Mouse (Mus musculus) stomach, postnatal 0 days (tissue): ENCODE measurements around the gene B9d2. TPM values are rescaled to one million over a fixed set of nuclear protein-coding genes. Genes with fewer than 3 reads are reported as not detected.

Source experiments
- ATAC-seq: fragments of 200-750 bp; cut with Nextera tagmentation; 2 replicates; pipeline ENCODE4 v1.8.0; 2017; ENCODE audit not compliant: low FRiP score, low TSS enrichment
- DNase-seq: peaks from one replicate; pipeline ENCODE4 v3.0.0-alpha.2; 2016; ENCODE audit warnings: low spot score
- H3K27ac ChIP-seq: fragments of 300-500 bp; sonication (generic); replicated peaks from 2 replicates; pipeline ENCODE4 v1.5.1; 2014; ENCODE audit warnings: mild to moderate bottlenecking, control low read depth
- H3K27me3 ChIP-seq: fragments of 300-500 bp; sonication (generic); 2 replicates; pipeline ENCODE4 v1.6.1; 2014; ENCODE audit warnings: low read length; ENCODE audit not compliant: control insufficient read depth, insufficient read depth
- H3K36me3 ChIP-seq: fragments of 300-500 bp; sonication (generic); 2 replicates; pipeline ENCODE4 v1.6.1; 2014; ENCODE audit warnings: low read length, mixed read lengths; ENCODE audit not compliant: control insufficient read depth, insufficient read depth
- H3K4me1 ChIP-seq: fragments of 300-500 bp; sonication (generic); replicated peaks from 2 replicates; pipeline ENCODE4 v1.6.1; 2014; ENCODE audit warnings: antibody characterized with exemption; ENCODE audit not compliant: control insufficient read depth, insufficient read depth
- H3K4me2 ChIP-seq: fragments of 300-500 bp; sonication (generic); replicated peaks from 2 replicates; pipeline ENCODE4 v1.6.1; 2014; ENCODE audit warnings: low read depth, mild to moderate bottlenecking, control low read depth, moderate library complexity
- H3K4me3 ChIP-seq: fragments of 300-500 bp; sonication (generic); 2 replicates; pipeline ENCODE4 v1.5.1; 2014; ENCODE audit warnings: low read depth, low read length, control low read depth
- H3K9ac ChIP-seq: fragments of 300-500 bp; sonication (generic); 2 replicates; pipeline ENCODE4 v1.6.1; 2014; ENCODE audit warnings: mild to moderate bottlenecking, low read length, control low read depth, mixed read lengths
- H3K9me3 ChIP-seq: fragments of 300-500 bp; sonication (generic); 2 replicates; pipeline ENCODE4 v1.6.1; 2016; ENCODE audit warnings: low read length; ENCODE audit not compliant: control insufficient read depth
- CTCF ChIP-seq: IDR thresholded peaks from 2 replicates; pipeline ENCODE4 v1.5.1; 2016; ENCODE audit warnings: antibody characterized with exemption, low read depth, mild to moderate bottlenecking, moderate library complexity
- EP300 ChIP-seq: optimal IDR thresholded peaks from 2 replicates; pipeline ENCODE3; 2016; ENCODE audit warnings: antibody characterized with exemption
- WGBS: fragments of 180-500 bp; shearing (Covaris S2); extraction: QIAGEN DNeasy Blood & Tissue Kit; methylation state at CpG from one replicate; pipeline ENCODE4 v1.1.7; 2014; 5-methylcytosine and 5-hydroxymethylcytosine counted together
- polyA plus RNA-seq: library from polyadenylated mRNA; unstranded; fragments of >200 nt; fragmentation: Nextera tagmentation; extraction: Ambion mirVana; gene quantifications from 2 replicates; pipeline ENCODE4 v1.2.1, GENCODE M21; 2015

The B9d2 gene
- polyA plus RNA-seq, 1 experiment from 2014 or later, result 11.6 TPM

DNA sequence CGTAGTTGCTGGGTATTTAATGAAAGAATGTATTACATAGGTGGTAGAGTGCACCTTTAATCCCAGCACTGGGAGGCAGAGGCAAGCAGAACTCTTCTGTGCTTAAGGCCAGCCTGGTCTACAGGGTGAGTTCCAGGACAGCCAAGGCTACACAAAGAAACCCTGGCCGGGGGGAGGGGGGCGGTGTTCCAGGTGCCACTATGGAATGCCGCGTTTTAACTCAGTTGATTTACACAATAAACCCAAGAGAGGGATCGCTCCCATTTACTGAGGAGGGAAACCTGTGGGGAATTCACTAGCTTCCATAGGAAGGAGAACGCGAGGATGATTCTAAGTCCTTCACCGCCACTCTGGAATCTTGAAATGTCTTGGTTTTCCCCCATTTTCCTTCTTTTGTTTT is 10.9 kb upstream of the B9d2 start:
- DNase-seq, result no peak
- H3K9ac ChIP-seq, result no peak overlapping the region
- H3K9me3 ChIP-seq, result no peaks in the 10 kb centered on the region
- no peaks in the 10 kb centered on the region for H3K27me3 ChIP-seq
- ATAC-seq, result no peak
- H3K36me3 ChIP-seq, result 0 out of 2 replicates have a peak, but pooled peaks cover 5% of the 10 kb centered on the region
- WGBS, result 76% methylated on average over 9 of the region's 9 CpGs
- no peak for TF ChIP-seq CTCF
- no peak for TF ChIP-seq EP300
- no peak overlapping the region for H3K4me2 ChIP-seq
- no peak overlapping the region for H3K27ac ChIP-seq
- H3K4me1 ChIP-seq, result no peaks in the 10 kb centered on the region
- H3K4me3 ChIP-seq, result no peak overlapping the region

DNA sequence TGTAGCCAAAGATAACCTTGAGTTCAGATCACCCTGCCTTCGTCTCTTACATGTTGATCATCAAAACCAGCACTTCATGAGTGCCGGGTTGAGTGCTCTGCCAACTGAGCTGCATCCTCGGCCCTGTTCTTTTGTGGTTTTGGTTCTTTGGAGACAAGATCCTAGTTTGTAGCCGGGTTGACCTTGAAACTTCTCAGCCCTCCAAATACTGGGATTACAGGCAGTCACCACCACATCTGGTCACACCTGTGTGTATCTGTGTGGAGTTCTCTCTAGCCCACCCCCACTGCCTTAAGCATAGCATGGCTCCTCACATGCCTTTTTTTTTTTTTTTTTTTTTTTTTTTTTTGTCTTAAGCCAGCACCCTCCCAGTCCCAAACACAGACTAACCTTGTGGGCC is 10.5 kb upstream of the B9d2 start:
- Histone ChIP-seq H3K9ac (no peak overlapping the region), H3K36me3 (0 out of 2 replicates have a peak, but pooled peaks cover 5% of the 10 kb centered on the region), H3K9me3 (no peaks in the 10 kb centered on the region), H3K4me1 (0 out of 2 replicates have a peak, but pooled peaks cover 1% of the 10 kb centered on the region), H3K27me3 (no peaks in the 10 kb centered on the region), H3K4me2 (no peak overlapping the region), H3K4me3 (no peak overlapping the region), H3K27ac (no peak overlapping the region)
- TF ChIP-seq EP300 (no peak), CTCF (no peak)
- ATAC-seq (no peak), DNase-seq (no peak)
- WGBS, result 89% methylated on average over 4 of the region's 4 CpGs

DNA sequence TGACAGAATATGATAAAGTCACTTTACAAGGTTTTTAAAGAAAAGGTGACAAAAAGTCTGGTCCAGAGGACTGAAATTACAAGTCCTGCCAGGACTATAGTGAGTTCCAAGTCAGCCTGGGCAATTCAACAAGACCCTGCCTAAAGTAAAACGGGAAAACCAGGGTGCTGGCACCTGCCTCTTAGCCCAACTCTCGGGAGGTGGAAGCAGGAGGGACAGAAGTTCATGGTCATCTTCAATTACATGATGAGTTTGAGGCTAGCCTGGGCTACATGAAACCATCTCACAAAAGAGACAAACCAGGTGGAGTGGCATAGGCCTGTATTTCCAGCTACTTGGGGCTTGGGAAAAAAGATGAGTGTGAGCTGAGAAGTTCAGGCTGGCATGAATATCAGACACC is 8.9 kb upstream of the B9d2 start:
- no peak for TF ChIP-seq CTCF
- no peak for TF ChIP-seq EP300
- DNase-seq, result no peak
- 58% methylated on average over 2 of the region's 2 CpGs for WGBS
- H3K36me3 ChIP-seq, result 0 out of 2 replicates have a peak, but pooled peaks cover 5% of the 10 kb centered on the region
- no peak overlapping the region for H3K4me3 ChIP-seq
- H3K27ac ChIP-seq, result no peak overlapping the region
- H3K4me1 ChIP-seq, result 0 out of 2 replicates have a peak, but pooled peaks cover 3% of the 10 kb centered on the region
- H3K4me2 ChIP-seq, result no peak overlapping the region
- H3K27me3 ChIP-seq, result no peaks in the 10 kb centered on the region
- H3K9ac ChIP-seq, result no peak overlapping the region
- ATAC-seq, result no peak
- H3K9me3 ChIP-seq, result no peaks in the 10 kb centered on the region

DNA sequence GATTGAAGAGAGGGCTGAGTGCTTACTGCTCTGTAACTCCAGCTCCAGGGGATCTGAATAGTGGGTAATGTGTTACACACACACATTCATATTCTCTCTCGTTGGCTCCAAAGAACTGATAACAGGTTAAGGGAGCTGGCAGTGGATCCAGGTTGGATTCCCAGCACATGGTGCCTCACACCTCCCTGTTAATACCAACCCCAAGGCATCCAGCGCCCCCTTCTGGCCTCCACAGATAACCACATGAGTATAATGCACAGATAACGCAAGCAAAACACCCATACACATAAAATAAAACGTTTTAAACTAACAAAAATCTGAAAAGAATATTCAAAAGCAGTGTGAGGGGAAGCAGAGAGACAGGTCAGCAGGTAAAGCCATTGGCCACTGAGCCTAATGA is 8.1 kb upstream of the B9d2 start:
- ATAC-seq, result no peak
- no peak for DNase-seq
- Histone ChIP-seq H3K36me3 (0 out of 2 replicates have a peak, but pooled peaks cover 5% of the 10 kb centered on the region), H3K4me1 (0 out of 2 replicates have a peak, but pooled peaks cover 3% of the 10 kb centered on the region), H3K9me3 (no peaks in the 10 kb centered on the region), H3K9ac (no peak overlapping the region), H3K4me3 (no peak overlapping the region), H3K27me3 (no peaks in the 10 kb centered on the region), H3K27ac (no peak overlapping the region), H3K4me2 (no peak overlapping the region)
- WGBS, result 52% methylated on average over 4 of the region's 4 CpGs
- no peak for TF ChIP-seq EP300
- peak; percentile 35 for TF ChIP-seq CTCF

DNA sequence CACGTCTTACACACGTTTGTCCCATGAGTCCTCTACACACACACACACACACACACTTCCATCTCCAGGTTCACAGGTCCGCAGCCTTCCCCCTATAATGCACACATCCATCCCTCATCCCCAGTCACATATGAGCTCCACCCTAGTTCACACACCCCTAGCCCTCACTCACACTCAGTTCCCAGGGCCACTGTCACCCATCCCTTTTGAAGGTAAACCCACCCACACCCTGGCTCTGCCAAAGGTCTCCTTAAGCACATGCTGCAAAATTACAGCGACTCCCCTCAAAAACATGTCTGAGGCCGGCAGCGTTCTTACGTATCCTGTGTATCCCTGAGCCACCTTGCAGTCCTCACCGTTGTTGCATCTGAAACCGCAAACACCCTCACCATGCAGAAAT is 6.3 kb upstream of the B9d2 start:
- Histone ChIP-seq H3K4me3 (peak overlapping the region; percentile 28; the same call in 1 of the 2 replicates), H3K4me2 (peak overlapping the region; percentile 51; the same call in 1 of the 2 replicates), H3K9ac (no peak overlapping the region), H3K4me1 (0 out of 2 replicates have a peak, but pooled peaks cover 3% of the 10 kb centered on the region), H3K9me3 (no peaks in the 10 kb centered on the region), H3K27ac (no peak overlapping the region), H3K27me3 (no peaks in the 10 kb centered on the region), H3K36me3 (no peaks in the 10 kb centered on the region)
- WGBS, result 25% methylated on average over 9 of the region's 9 CpGs
- TF ChIP-seq EP300 (no peak), CTCF (no peak)
- no peak for ATAC-seq
- DNase-seq, result no peak

DNA sequence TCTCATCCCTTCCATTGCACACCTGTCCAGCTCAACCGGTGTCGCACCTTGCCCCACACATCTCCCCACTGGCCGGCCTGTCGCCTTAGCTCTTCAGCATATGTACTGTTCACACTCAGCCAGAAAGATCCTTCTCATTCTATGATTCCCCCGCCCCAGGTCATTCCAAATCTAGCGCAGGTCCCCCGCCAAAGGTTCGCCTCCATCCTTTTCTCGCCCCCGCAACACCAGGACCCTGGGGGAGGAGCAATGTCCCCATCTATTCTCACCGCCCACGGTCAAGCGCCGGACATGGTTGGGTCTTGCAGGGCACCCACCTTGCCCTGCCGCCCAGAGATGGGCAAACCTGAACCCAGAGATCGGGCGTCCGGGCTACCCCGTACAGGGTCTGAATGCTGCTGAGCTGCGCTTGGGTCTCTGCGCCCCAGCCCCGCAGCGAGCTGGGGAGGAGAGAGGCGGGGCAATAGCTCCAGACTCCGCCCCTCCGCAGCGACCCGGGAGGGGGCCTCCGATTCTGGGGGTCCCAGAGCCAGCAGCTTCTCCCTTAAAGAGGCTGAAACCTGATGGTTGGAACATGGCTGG is 5.8 kb upstream of the B9d2 start, which contains the start of gene Tmem91:
Tmem91 (minus strand) TSS at position 448 of the 582 bp plus-strand sequence.
- H3K36me3 ChIP-seq, result no peaks in the 10 kb centered on the region
- no peak for DNase-seq
- peak within 1 kb of the TSS; percentile 28 for H3K4me3 ChIP-seq
- no peak for ATAC-seq
- WGBS, result 3% methylated on average over 26 of the region's 29 CpGs
- peak within 1 kb of the TSS; percentile 51 for H3K4me2 ChIP-seq
- no peaks in the 10 kb centered on the region for H3K27me3 ChIP-seq
- no peaks in the 10 kb centered on the region for H3K9me3 ChIP-seq
- TF ChIP-seq CTCF (no peak), EP300 (no peak)
- H3K4me1 ChIP-seq, result peaks cover 3% of the 10 kb centered on the region; the same call in 1 of the 2 replicates
- H3K9ac ChIP-seq, result peak within 1 kb of the TSS; percentile 45; the same call in 1 of the 2 replicates
- no peak within 1 kb of the TSS for H3K27ac ChIP-seq
